Comparison of ENCODE assay signal across 13 mouse cellular contexts in the genomic region with DNA sequence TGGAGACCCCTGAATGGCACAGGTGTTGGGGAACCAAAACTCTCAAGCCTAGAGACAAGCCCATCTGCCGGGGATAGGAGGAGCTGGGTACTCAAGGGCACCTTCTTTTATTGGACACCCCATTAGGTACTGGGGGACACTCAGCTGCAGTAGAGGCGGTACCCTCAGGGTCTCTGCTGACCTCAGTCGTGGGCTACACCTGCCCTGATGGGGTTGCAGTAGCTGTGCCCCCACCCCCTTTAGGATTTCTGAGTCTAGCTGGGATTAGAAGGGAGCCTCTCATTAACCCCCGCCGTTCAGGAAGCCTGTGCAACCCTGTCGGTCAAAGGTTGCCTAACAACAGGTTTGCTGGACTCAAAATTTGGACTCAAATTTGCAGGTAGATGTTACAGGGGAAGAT. TPM values are rescaled to one million over a fixed set of nuclear protein-coding genes. Genes with fewer than 3 reads are reported as not detected.
DNase-seq lines count a peak whose midpoint lies in the region; ATAC-seq and TF ChIP-seq lines count a peak whose summit lies in the region.
"Had no signal": no experiment of that assay in that cellular context is flagged by ENCODE, and none has a peak within 500 bp of the region (broad histone marks: within the 10 kb centered on the region; RNA-seq: fewer than 3 reads in every experiment).

No protein-coding gene starts in this region.

- WGBS in lung, embryonic 14.5 days = 12% methylated on average over 6 of the region's 6 CpGs
- WGBS in forebrain, embryonic 15.5 days = 19% methylated on average over 6 of the region's 6 CpGs
- WGBS in limb, embryonic 12.5 days = 8% methylated on average over 6 of the region's 6 CpGs
- WGBS in stomach, embryonic 15.5 days = 27% methylated on average over 6 of the region's 6 CpGs

- no peak for ATAC-seq in lung, embryonic 14.5 days (ENCODE audit: insufficient read depth)
- ATAC-seq in forebrain, embryonic 15.5 days (replicated peaks) = no peak
- ATAC-seq in limb, embryonic 12.5 days (ENCODE audit: insufficient number of reproducible peaks, insufficient read depth, low FRiP score, low TSS enrichment, low read depth) = no peak
- ATAC-seq in stomach, embryonic 15.5 days (ENCODE audit: insufficient read depth, low FRiP score, low read depth) = no peak
- ATAC-seq in megakaryocyte progenitor cell, adult 5-6 weeks (replicated peaks; ENCODE audit: poor library complexity) = no peak

- no peak overlapping the region for H3K27ac ChIP-seq in lung, embryonic 14.5 days (ENCODE audit: low read depth)
- H3K27ac ChIP-seq in forebrain, embryonic 15.5 days (replicated peaks) = peak overlapping the region; percentile 11
- H3K27ac ChIP-seq in limb, embryonic 12.5 days = 0 out of 2 replicates have a peak overlapping the region, but pooled peaks have one; percentile 14
- H3K27ac ChIP-seq in stomach, embryonic 15.5 days = no peak overlapping the region
- H3K27ac ChIP-seq: liver, embryonic 15.5 days had no signal

- no peak for TF ChIP-seq CTCF in lung, embryonic 14.5 days (IDR thresholded peaks at IDR 0.05; ENCODE audit: low read depth)

- no peak overlapping the region for H3K4me3 ChIP-seq in lung, embryonic 14.5 days (ENCODE audit: low read depth, low read length)
- H3K4me3 ChIP-seq in forebrain, embryonic 15.5 days = peak overlapping the region; percentile 87
- peak overlapping the region; percentile 83 for H3K4me3 ChIP-seq in limb, embryonic 12.5 days (replicated peaks)
- H3K4me3 ChIP-seq in stomach, embryonic 15.5 days (replicated peaks) = no peak overlapping the region
- H3K4me3 ChIP-seq: liver, embryonic 15.5 days had no signal

- no peaks in the 10 kb centered on the region for H3K9me3 ChIP-seq in lung, embryonic 14.5 days (ENCODE audit: low read depth, low read length)
- no peaks in the 10 kb centered on the region for H3K9me3 ChIP-seq in forebrain, embryonic 15.5 days
- no peaks in the 10 kb centered on the region for H3K9me3 ChIP-seq in limb, embryonic 12.5 days
- H3K9me3 ChIP-seq in stomach, embryonic 15.5 days = no peaks in the 10 kb centered on the region
- H3K9me3 ChIP-seq: liver, embryonic 15.5 days had no signal

- no peaks in the 10 kb centered on the region for H3K36me3 ChIP-seq in lung, embryonic 14.5 days (ENCODE audit: insufficient read depth)
- no peaks in the 10 kb centered on the region for H3K36me3 ChIP-seq in forebrain, embryonic 15.5 days
- H3K36me3 ChIP-seq in limb, embryonic 12.5 days = no peaks in the 10 kb centered on the region
- no peaks in the 10 kb centered on the region for H3K36me3 ChIP-seq in stomach, embryonic 15.5 days
- H3K36me3 ChIP-seq: G1E; liver, embryonic 15.5 days had no signal

- peak overlapping the region; percentile 99; the same call in 1 of the 2 replicates for H3K4me2 ChIP-seq in lung, embryonic 14.5 days
- peak overlapping the region; percentile 90 for H3K4me2 ChIP-seq in forebrain, embryonic 15.5 days (replicated peaks)
- H3K4me2 ChIP-seq in limb, embryonic 12.5 days = peak overlapping the region; percentile 89
- peak overlapping the region; percentile 6; the same call in 1 of the 2 replicates for H3K4me2 ChIP-seq in stomach, embryonic 15.5 days
- H3K4me2 ChIP-seq: liver, embryonic 15.5 days had no signal

- DNase-seq in lung, embryonic 14.5 days = no peak
- no peak for DNase-seq in lung, postnatal 14 days
- no peak for DNase-seq in left cerebral cortex, postnatal 10 days (ENCODE audit: extremely low spot score in 1 of 2, low spot score in 2 of 2)
- DNase-seq: adrenal gland, postnatal 10 days; cerebellum, postnatal 14 days; kidney, adult 18-20 months; right cerebral cortex, postnatal 4 days had no signal

- peaks cover 19% of the 10 kb centered on the region for H3K4me1 ChIP-seq in lung, embryonic 14.5 days (ENCODE audit: insufficient read depth)
- H3K4me1 ChIP-seq in forebrain, embryonic 15.5 days = peaks cover 56% of the 10 kb centered on the region
- H3K4me1 ChIP-seq in limb, embryonic 12.5 days (replicated peaks) = peaks cover 84% of the 10 kb centered on the region
- H3K4me1 ChIP-seq in stomach, embryonic 15.5 days = peaks cover 36% of the 10 kb centered on the region

- H3K27me3 ChIP-seq in lung, embryonic 14.5 days (ENCODE audit: insufficient read depth, low read length) = peaks cover 53% of the 10 kb centered on the region
- no peaks in the 10 kb centered on the region for H3K27me3 ChIP-seq in forebrain, embryonic 15.5 days
- H3K27me3 ChIP-seq in limb, embryonic 12.5 days = peaks cover 31% of the 10 kb centered on the region
- peaks cover 17% of the 10 kb centered on the region; the same call in 1 of the 2 replicates for H3K27me3 ChIP-seq in stomach, embryonic 15.5 days (replicated peaks)

- intact Hi-C loops in left cerebral cortex, postnatal 10 days (cut with DNase I) = no loop called here

- H3K9ac ChIP-seq in lung, embryonic 14.5 days = no peak overlapping the region; the same call in 1 of the 2 replicates
- peak overlapping the region; percentile 36; the same call in 1 of the 2 replicates for H3K9ac ChIP-seq in forebrain, embryonic 15.5 days (replicated peaks)
- H3K9ac ChIP-seq in limb, embryonic 12.5 days (replicated peaks) = peak overlapping the region; percentile 50; the same call in 1 of the 2 replicates
- H3K9ac ChIP-seq in stomach, embryonic 15.5 days = no peak overlapping the region
- H3K9ac ChIP-seq: liver, embryonic 15.5 days had no signal

RNA-seq across cellular contexts. Expression of gene Scube3, which starts 2.3 kb away (rescaled TPM):
- polyA plus RNA-seq in lung, embryonic 14.5 days (2014; fragmentation: Nextera tagmentation; extraction: Ambion mirVana) = 2.2 and 2.5 TPM in 2 replicates
- 3.9 and 4.2 TPM in 2 replicates for polyA plus RNA-seq in forebrain, embryonic 15.5 days (2015; fragmentation: Nextera tagmentation; extraction: Ambion mirVana)
- 8.7 and 12.0 TPM in 2 replicates for polyA plus RNA-seq in limb, embryonic 12.5 days (2016; fragmentation: Nextera tagmentation; extraction: Ambion mirVana)
- 1.6 and 2.4 TPM in 2 replicates for polyA plus RNA-seq in stomach, embryonic 15.5 days (2015; fragmentation: Nextera tagmentation; extraction: Ambion mirVana)
- 0.02 and 0.07 TPM in 2 replicates for total RNA-seq in megakaryocyte progenitor cell, adult 5-6 weeks (2015)
- 0.08 and 0.14 TPM in 2 replicates for total RNA-seq in megakaryocyte progenitor cell, adult 5-6 weeks (2017)
- total RNA-seq in left cerebral cortex, postnatal 10 days (2021) = 1 to 10 TPM; 2.2 to 2.4 TPM
- polyA plus RNA-seq: G1E had no signal

RNA-seq across cellular contexts. Expression of gene Zfp523, which starts 32.7 kb away (rescaled TPM):
- polyA plus RNA-seq in lung, embryonic 14.5 days (2014; fragmentation: Nextera tagmentation; extraction: Ambion mirVana) = 36.0 and 45.4 TPM in 2 replicates
- 39.6 and 40.7 TPM in 2 replicates for polyA plus RNA-seq in forebrain, embryonic 15.5 days (2015; fragmentation: Nextera tagmentation; extraction: Ambion mirVana)
- 51.9 and 54.9 TPM in 2 replicates for polyA plus RNA-seq in limb, embryonic 12.5 days (2016; fragmentation: Nextera tagmentation; extraction: Ambion mirVana)
- 28.1 and 36.2 TPM in 2 replicates for polyA plus RNA-seq in stomach, embryonic 15.5 days (2015; fragmentation: Nextera tagmentation; extraction: Ambion mirVana)
- total RNA-seq in megakaryocyte progenitor cell, adult 5-6 weeks (2015) = 11.8 and 13.1 TPM in 2 replicates
- total RNA-seq in megakaryocyte progenitor cell, adult 5-6 weeks (2017) = 13.5 and 18.5 TPM in 2 replicates
- total RNA-seq in left cerebral cortex, postnatal 10 days (2021) = 10 to 100 TPM; 87.3 to 95.6 TPM

Comparison
In these comparisons a context has a peak if more than half of its experiments do, and no peak if none do; other contexts are left out.
1. H3K27ac ChIP-seq: peak in forebrain, embryonic 15.5 days (single experiment) and limb, embryonic 12.5 days (single experiment); none in lung, embryonic 14.5 days (single experiment) and stomach, embryonic 15.5 days (single experiment).
2. H3K4me2 ChIP-seq: peak in every context shown above with its lines; median percentile 99 in lung, embryonic 14.5 days; 90 in forebrain, embryonic 15.5 days; 89 in limb, embryonic 12.5 days; 6 in stomach, embryonic 15.5 days.
3. H3K4me3 ChIP-seq: peak in forebrain, embryonic 15.5 days (single experiment) and limb, embryonic 12.5 days (single experiment); none in lung, embryonic 14.5 days (single experiment) and stomach, embryonic 15.5 days (single experiment).
4. H3K9ac ChIP-seq: peak in forebrain, embryonic 15.5 days (single experiment) and limb, embryonic 12.5 days (single experiment); none in lung, embryonic 14.5 days (single experiment) and stomach, embryonic 15.5 days (single experiment).